Mouse (Mus musculus): ENCODE data around the gene Ftl1-ps1. TPM values are rescaled to one million over a fixed set of nuclear protein-coding genes. Genes with fewer than 3 reads are reported as not detected.
A peak's percentile ranks its signal among the peaks of the same experiment; 100 is the strongest.

Ftl1-ps1 gene
- polyA plus RNA-seq (2015; fragmentation: Nextera tagmentation; extraction: Ambion mirVana), result 66.3 and 70.9 TPM in 2 replicates

DNA sequence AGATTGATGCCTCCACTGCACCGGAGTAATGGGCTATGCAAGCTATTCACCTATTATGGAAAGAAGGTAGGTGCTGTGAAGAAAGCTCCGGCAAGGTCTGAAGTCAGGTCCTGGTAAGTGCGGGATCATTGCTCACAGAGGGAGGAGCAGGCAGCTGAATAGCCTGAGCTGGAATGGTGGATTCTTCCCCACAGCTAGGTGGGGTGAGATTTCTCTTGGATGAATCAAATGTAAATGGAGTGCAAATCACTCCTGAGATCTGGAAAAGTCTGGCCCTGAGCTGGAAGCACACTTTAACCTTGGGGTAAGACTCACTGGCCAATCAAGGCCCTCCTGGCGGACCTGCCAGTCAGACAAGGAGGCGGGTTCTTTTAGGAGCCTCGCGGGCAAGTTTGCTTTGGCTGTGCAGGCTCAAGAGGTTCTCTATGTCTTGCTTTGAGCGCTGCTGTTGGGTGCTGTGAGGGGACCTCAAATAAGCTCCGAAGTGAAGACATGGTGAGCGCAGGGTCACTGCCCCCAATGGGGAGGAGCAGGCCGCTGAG, at the start of gene Ftl1-ps1:
TSS of gene Ftl1-ps1 (plus strand) at position 397 of the 542 bp plus-strand sequence.
- Histone ChIP-seq H3K36me3 (no peaks in the 10 kb centered on the region), H3K9me3 (replicated peaks) (no peaks in the 10 kb centered on the region), H3K4me1 (peaks cover 6% of the 10 kb centered on the region; the same call in 1 of the 2 replicates), H3K4me3 (replicated peaks) (peak within 1 kb of the TSS; percentile 26), H3K4me2 (peak within 1 kb of the TSS; percentile 53), H3K27ac (no peak within 1 kb of the TSS), H3K27me3 (no peaks in the 10 kb centered on the region; the same call in 1 of the 2 replicates), H3K9ac (no peak within 1 kb of the TSS)
- 11% methylated on average over 11 of the region's 11 CpGs for WGBS
- peak; percentile 70 for ATAC-seq (replicated peaks; ENCODE audit: low FRiP score)

DNA sequence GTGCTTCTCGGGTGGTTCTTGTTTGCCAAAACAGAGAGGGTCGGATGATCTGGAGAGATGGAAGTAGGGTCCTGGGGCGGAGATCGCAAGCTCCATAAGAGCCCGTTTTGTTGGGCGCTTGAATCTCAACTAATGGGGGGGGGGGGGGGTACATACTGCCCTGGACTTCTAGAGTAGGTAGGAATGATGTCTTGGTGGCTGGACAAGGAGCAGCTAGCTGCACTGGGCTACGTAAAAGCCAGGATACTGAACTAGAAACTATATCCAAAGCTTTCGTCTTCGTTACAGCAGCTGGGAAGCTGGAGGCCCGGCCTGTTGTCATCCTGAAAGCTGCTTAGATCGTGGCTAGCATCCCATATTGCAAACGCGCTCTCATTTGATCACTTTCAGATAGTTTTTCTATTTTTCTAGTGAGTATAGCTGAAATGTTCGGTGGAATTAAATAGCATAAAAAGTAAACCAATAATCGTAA, 49.0 kb upstream of the Ftl1-ps1 start:
- Histone ChIP-seq H3K4me2 (peak overlapping the region; percentile 59), H3K9ac (peak overlapping the region; percentile 84), H3K27me3 (no peaks in the 10 kb centered on the region), H3K4me1 (peaks cover 17% of the 10 kb centered on the region), H3K9me3 (replicated peaks) (no peaks in the 10 kb centered on the region), H3K36me3 (peaks cover 23% of the 10 kb centered on the region), H3K27ac (peak overlapping the region; percentile 93), H3K4me3 (replicated peaks) (peak overlapping the region; percentile 76)
- WGBS, result 3% methylated on average over 15 of the region's 15 CpGs
- no peak; the same call in 1 of the 2 replicates for ATAC-seq (replicated peaks; ENCODE audit: low FRiP score)

DNA sequence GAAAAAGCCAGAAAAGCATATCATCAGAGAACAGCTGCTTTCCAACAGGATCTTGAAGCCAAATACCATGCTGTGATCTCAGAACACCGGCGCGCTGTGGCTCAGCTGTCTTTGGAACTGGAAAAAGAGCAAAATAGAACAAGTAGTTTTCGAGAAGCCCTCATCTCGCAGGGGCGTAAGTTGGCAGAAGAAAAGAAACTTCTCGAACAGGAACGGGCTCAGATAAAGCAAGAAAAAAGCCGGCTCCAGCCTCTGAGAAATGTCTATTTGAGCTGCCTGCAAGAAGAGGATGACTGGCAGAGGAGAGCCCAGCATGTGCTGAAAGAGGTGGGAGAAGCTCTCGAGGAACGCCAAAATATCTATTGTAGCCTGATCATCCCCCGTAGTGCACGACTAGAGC, 43.0 kb upstream of the Ftl1-ps1 start:
- WGBS, result 97% methylated on average over 13 of the region's 13 CpGs
- ATAC-seq (replicated peaks; ENCODE audit: low FRiP score), result no peak
- Histone ChIP-seq H3K9ac (no peak overlapping the region), H3K4me2 (no peak overlapping the region), H3K36me3 (peaks cover 83% of the 10 kb centered on the region), H3K9me3 (replicated peaks) (no peaks in the 10 kb centered on the region), H3K4me3 (replicated peaks) (no peak overlapping the region), H3K27ac (no peak overlapping the region), H3K27me3 (no peaks in the 10 kb centered on the region), H3K4me1 (no peaks in the 10 kb centered on the region)

DNA sequence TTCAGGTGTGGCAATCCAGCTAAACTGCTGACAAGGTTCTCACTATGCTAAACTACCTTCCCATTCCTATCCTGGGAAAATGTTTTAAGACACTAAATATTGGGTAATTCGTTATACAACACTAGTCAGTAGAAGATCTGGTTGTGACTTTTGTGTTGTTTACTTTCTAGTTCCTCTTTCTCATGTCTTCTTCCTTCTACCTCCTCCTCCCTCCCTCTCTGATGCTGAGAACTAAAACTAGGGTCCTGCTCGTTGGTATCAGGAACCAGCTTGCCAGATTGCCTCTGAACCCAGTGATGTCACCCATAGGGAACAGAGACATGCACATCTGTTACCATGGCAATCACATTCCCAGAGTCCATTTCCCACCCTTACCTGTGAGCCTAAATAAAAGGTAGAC, 37.3 kb upstream of the Ftl1-ps1 start:
- Histone ChIP-seq H3K36me3 (peaks cover 48% of the 10 kb centered on the region), H3K27me3 (no peaks in the 10 kb centered on the region), H3K9me3 (replicated peaks) (no peaks in the 10 kb centered on the region), H3K9ac (no peak overlapping the region), H3K4me3 (replicated peaks) (no peak overlapping the region), H3K4me1 (no peaks in the 10 kb centered on the region), H3K4me2 (no peak overlapping the region), H3K27ac (no peak overlapping the region)
- WGBS, result 66% methylated on average over 2 of the region's 2 CpGs
- ATAC-seq (replicated peaks; ENCODE audit: low FRiP score), result no peak

DNA sequence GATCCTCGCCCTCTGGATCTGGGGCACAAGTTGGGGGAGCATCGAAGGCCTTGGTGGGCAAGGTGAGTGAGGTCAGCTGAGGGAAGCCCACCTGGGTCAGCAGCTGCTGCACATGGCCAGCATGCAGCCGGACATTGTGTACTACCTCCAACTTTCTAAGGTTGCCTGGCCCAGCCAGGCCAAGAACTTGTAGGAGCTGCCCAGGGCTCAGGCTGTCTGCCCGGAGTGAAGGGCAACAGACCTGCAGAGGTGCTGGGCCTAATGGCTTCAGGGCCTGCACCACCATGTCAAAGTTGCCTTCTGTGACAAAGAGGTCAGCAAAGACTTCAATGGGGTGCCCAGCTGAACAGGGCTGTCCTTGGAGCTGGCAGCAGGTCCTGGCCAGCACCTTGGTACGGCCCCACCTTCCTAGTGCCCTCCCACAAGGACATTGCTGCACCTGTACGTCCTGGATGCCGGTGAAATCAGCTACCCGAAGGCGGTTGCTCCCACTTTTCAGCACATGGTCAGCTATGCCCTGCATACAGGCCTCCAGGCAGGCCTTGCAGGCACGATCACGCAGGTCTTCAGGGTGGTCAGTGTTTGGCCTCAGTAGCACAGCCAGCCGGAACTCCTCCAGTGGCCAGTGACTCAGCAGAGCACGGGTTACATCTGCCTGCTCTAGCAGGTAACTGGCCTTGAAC, 36.2 kb upstream of the Ftl1-ps1 start:
- Histone ChIP-seq H3K9ac (no peak overlapping the region), H3K36me3 (peaks cover 38% of the 10 kb centered on the region), H3K27ac (no peak overlapping the region), H3K4me3 (replicated peaks) (no peak overlapping the region), H3K4me2 (no peak overlapping the region), H3K9me3 (replicated peaks) (no peaks in the 10 kb centered on the region), H3K4me1 (no peaks in the 10 kb centered on the region), H3K27me3 (no peaks in the 10 kb centered on the region)
- 0 out of 2 replicates have a peak, but pooled peaks have one; percentile 15 for ATAC-seq (replicated peaks; ENCODE audit: low FRiP score)
- WGBS, result 85% methylated on average over 13 of the region's 13 CpGs

DNA sequence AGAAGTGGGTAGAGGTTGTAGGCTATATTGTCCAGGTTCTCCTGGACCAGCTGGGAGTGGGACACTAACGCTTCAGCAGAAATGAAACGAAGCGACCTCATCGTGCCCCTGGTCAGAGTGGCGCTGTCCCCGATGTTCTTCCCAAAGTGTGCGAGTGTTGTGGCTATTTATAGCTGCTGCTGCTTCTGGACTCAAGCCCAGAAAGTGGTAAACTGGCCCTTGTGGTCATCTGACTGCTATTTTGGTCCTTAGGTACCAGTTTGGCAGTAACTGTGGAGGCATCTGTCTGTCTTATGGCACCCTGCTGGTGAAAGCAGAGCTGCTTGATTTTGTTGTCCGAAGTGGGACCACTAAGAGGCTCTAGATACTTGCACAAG, 35.6 kb upstream of the Ftl1-ps1 start, which contains the start of gene Lrrc14b:
TSS of gene Lrrc14b (minus strand) at position 147 of the 377 bp plus-strand sequence.
- Histone ChIP-seq H3K4me3 (replicated peaks) (no peak within 1 kb of the TSS), H3K4me2 (no peak within 1 kb of the TSS), H3K9ac (no peak within 1 kb of the TSS), H3K27ac (no peak within 1 kb of the TSS), H3K27me3 (no peaks in the 10 kb centered on the region), H3K9me3 (replicated peaks) (no peaks in the 10 kb centered on the region), H3K36me3 (peaks cover 32% of the 10 kb centered on the region), H3K4me1 (no peaks in the 10 kb centered on the region)
- WGBS, result 75% methylated on average over 8 of the region's 8 CpGs
- ATAC-seq (replicated peaks; ENCODE audit: low FRiP score), result no peak

DNA sequence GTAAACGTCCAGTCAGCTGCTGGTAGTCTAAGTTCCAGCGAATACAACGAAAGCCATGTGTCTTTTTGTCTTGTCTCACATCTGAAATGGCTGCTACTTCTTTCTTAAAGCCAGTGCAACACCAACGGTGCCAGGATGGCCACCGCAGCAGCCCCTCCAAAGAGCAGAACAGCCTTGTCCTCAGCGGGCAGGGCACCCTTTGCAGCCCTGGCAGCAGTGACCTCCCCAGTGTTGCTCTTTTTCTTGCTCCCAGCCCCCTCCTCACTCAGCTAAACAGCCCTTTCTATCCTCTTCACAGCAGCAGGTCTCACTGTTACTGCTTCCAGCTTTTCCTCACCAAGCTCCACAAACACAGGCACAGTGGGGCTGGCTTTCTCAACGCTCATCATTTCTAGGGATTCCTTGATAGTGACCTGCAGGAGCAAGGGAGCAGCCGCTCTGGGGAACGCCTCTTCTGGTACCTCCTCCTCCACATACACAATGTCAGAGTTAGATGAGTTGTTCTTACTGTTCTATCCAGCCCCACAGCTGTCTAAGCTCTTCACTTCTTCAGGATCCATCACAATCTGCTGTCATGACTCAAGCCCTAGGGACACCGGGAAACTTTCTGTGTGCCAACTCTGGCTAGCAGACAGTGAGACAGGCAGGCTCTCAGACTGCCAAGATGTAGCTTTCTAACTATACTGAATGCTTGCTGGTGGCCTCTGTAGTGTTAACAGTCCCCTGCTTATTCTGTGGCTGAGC, 17.8 kb upstream of the Ftl1-ps1 start:
- peaks cover 10% of the 10 kb centered on the region for H3K4me1 ChIP-seq
- peak; percentile 68 for ATAC-seq (replicated peaks; ENCODE audit: low FRiP score)
- H3K4me2 ChIP-seq, result peak overlapping the region; percentile 31; the same call in 1 of the 2 replicates
- H3K27ac ChIP-seq, result peak overlapping the region; percentile 79
- H3K9me3 ChIP-seq (replicated peaks), result no peaks in the 10 kb centered on the region
- no peaks in the 10 kb centered on the region for H3K27me3 ChIP-seq
- H3K4me3 ChIP-seq (replicated peaks), result no peak overlapping the region
- no peaks in the 10 kb centered on the region for H3K36me3 ChIP-seq
- WGBS, result 42% methylated on average over 10 of the region's 10 CpGs
- no peak overlapping the region for H3K9ac ChIP-seq

DNA sequence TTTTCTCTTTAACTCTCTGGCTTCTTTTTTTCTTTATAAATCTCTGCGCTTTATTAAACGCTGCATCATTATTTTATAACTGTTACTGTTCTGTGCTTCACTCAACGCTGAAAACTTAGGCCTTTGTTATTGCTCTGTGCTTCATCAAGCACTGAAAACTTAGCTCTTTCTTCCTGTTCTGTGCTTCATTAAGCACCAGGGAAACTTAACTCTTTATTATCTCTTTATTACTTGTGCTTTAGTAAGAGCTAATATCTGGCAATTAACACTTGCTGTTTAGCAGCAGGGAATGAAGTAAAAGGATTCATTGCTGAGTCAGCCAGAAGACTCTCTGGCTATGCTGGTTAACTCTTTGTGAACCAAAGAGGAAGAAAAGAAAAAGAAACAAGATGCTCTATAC, 17.2 kb upstream of the Ftl1-ps1 start:
- no peaks in the 10 kb centered on the region for H3K36me3 ChIP-seq
- no peaks in the 10 kb centered on the region for H3K27me3 ChIP-seq
- 21% methylated on average over 3 of the region's 3 CpGs for WGBS
- H3K27ac ChIP-seq, result peak overlapping the region; percentile 79
- peaks cover 10% of the 10 kb centered on the region for H3K4me1 ChIP-seq
- peak; percentile 69 for ATAC-seq (replicated peaks; ENCODE audit: low FRiP score)
- no peaks in the 10 kb centered on the region for H3K9me3 ChIP-seq (replicated peaks)
- H3K4me3 ChIP-seq (replicated peaks), result no peak overlapping the region
- no peak overlapping the region for H3K9ac ChIP-seq
- H3K4me2 ChIP-seq, result peak overlapping the region; percentile 31; the same call in 1 of the 2 replicates

DNA sequence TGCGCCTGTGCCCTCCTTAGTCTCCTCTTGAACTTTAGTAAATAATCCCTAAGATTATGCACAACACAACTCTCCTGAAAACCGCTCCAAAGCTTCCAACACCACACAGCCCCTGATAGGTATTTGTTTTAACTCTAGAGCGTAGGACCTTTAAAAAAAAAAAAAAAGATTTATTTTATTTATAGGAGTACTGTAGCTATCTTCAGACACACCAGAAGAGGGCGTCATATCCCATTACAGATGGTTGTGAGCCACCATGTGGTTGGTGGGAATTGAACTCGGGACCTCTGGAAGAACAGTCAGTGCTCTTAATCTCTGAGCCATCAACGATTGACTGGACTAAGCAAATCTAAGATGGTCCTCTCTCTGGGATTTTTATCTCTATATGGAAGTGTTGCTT, 9.8 kb upstream of the Ftl1-ps1 start:
- peak overlapping the region; percentile 70 for H3K4me2 ChIP-seq
- ATAC-seq (replicated peaks; ENCODE audit: low FRiP score), result 0 out of 2 replicates have a peak, but pooled peaks have one; percentile 17
- H3K4me3 ChIP-seq (replicated peaks), result peak overlapping the region; percentile 71
- no peak overlapping the region for H3K9ac ChIP-seq
- no peaks in the 10 kb centered on the region for H3K36me3 ChIP-seq
- 69% methylated on average over 6 of the region's 6 CpGs for WGBS
- no peak overlapping the region for H3K27ac ChIP-seq
- H3K27me3 ChIP-seq, result no peaks in the 10 kb centered on the region
- peaks cover 10% of the 10 kb centered on the region for H3K4me1 ChIP-seq
- H3K9me3 ChIP-seq (replicated peaks), result no peaks in the 10 kb centered on the region

DNA sequence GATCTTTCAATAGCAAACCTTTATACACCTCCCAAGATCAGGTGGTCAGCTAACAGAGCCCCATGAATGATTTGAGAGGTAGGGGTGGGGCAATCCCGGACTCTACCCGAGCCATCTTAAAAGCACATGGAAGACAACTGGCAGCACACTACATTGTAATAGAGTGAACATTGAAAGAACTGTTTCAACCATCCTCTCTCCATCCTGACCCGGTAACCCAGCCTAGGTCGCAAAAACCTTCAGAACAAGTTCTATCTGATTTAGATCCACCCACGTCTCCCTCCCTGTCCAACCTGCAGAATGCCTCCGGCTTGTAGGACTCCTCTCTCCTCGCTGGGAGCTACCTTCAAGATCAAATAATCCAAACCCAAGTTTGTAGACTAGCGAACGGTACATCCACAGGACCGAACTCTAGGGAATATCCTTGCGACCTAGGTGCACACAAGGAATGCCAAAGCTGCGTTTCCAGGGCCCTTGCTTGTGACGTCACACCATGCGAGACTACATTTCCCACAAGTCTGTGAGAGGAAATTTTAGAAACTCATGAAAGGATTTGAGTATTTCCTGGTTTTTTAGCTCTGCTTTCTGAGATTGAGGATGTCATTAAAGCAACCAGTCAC, 9.0 kb upstream of the Ftl1-ps1 start, which contains the start of gene Zfp72:
TSS of gene Zfp72 (minus strand) at position 466 of the 620 bp plus-strand sequence.
- H3K27me3 ChIP-seq, result no peaks in the 10 kb centered on the region; the same call in 1 of the 2 replicates
- H3K9me3 ChIP-seq (replicated peaks), result no peaks in the 10 kb centered on the region
- peak within 1 kb of the TSS; percentile 59 for H3K9ac ChIP-seq
- 2% methylated on average over 14 of the region's 14 CpGs for WGBS
- peak within 1 kb of the TSS; percentile 70 for H3K4me2 ChIP-seq
- no peaks in the 10 kb centered on the region for H3K36me3 ChIP-seq
- H3K4me1 ChIP-seq, result peaks cover 10% of the 10 kb centered on the region
- peak within 1 kb of the TSS; percentile 60 for H3K27ac ChIP-seq
- peak; percentile 93 for ATAC-seq (replicated peaks; ENCODE audit: low FRiP score)
- peak within 1 kb of the TSS; percentile 71 for H3K4me3 ChIP-seq (replicated peaks)

DNA sequence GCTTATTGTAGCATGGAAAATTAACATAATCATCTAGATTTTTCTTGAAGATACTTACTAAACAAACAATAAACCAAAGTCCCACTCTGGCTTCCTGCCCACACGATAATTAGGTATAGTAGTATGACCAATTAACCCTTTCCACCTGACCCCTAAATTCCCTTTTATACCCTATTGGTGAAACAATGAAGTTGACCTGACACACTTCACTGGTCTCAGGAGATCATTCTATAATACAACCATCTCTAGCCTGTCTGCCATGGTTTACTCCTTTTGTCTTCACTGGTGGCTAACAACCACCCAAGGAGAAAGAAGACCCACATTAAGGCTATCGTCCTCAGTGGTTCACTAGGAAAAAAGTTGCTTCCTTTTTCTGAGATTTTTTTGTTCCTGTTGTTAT, 8.3 kb upstream of the Ftl1-ps1 start:
- peak; percentile 40 for ATAC-seq (replicated peaks; ENCODE audit: low FRiP score)
- H3K9ac ChIP-seq, result no peak overlapping the region
- no peaks in the 10 kb centered on the region for H3K9me3 ChIP-seq (replicated peaks)
- no peak overlapping the region for H3K4me3 ChIP-seq (replicated peaks)
- peaks cover 10% of the 10 kb centered on the region for H3K4me1 ChIP-seq
- H3K4me2 ChIP-seq, result no peak overlapping the region
- WGBS, result 67% methylated on average over 2 of the region's 2 CpGs
- H3K27ac ChIP-seq, result no peak overlapping the region
- no peaks in the 10 kb centered on the region; the same call in 1 of the 2 replicates for H3K27me3 ChIP-seq
- no peaks in the 10 kb centered on the region for H3K36me3 ChIP-seq
